Mouse (Mus musculus) macrophage (primary cell): ENCODE measurements around the gene Cobl. TPM values are rescaled to one million over a fixed set of nuclear protein-coding genes. Genes with fewer than 3 reads are reported as not detected.

Source experiments
- H3K27ac ChIP-seq: fragments of 350-480 bp; formaldehyde crosslinking; 2 replicates; pipeline ENCODE4 v1.9.0; 2021
- H3K36me3 ChIP-seq: fragments of 350-480 bp; formaldehyde crosslinking; 2 replicates; pipeline ENCODE4 v1.9.0; 2021; ENCODE audit errors: inconsistent target
- H3K4me3 ChIP-seq: fragments of 350-480 bp; formaldehyde crosslinking; 2 replicates; pipeline ENCODE4 v1.9.0; 2021; ENCODE audit errors: inconsistent target
- H3K79me2 ChIP-seq: fragments of 350-480 bp; formaldehyde crosslinking; 2 replicates; pipeline ENCODE4 v1.9.0; 2021; ENCODE audit errors: inconsistent target
- WGBS: methylation state at CpG from one replicate; pipeline ENCODE4 v1.1.7; 2026; ENCODE audit warnings: inconsistent platforms; ENCODE audit not compliant: missing documents; 5-methylcytosine and 5-hydroxymethylcytosine counted together
- polyA plus RNA-seq: library from polyadenylated mRNA; stranded (reverse); fragments of 250-400 nt; gene quantifications from 3 replicates; pipeline ENCODE4 v1.2.4, GENCODE M21; 2018; ENCODE audit warnings: inconsistent platforms

The Cobl gene
- polyA plus RNA-seq, 1 experiment from 2014 or later, result not detected

DNA sequence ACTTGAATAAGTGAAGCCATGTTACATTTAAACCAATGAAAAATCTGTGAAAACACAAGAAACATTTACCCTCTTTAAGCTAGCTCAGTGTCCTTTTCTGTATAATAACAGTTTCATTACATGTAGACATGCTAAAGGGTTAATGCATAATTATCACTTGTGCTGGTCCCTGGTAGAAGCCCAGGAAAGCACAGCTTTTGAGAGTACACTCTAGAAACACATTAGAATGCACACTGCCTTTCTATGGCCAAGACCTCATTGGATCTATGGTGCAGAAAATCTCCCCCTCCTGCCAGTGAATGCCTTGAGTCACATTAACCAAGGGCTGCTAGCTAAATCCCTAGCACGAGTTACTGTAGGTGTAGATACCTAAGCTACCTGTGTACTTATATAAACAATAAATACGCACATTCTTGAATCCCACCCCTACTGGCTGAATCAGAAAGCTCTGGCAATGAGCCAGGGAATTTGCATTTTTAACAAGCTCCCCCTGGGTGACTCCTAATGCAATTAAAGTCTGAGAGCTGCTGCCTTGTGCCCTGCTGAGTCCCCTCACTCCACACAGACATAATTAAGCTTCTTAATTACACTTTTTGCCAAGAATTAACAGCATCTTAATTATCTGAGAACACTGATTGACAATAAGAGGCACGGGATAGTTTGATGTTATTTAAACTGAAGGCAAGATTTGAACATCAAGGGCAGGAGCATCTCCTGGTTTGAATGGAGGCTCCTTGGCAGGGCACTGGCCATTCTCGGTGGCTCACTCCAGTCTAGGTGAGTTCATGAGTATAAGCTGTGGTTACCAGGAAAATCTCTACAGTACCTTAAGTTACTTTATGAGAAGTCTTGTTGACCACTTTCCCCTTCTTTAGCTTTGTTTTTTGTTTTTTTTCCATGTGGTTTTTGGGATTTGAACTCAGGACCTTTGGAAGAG lies 244.9 kb downstream of the Cobl start:
- H3K36me3 ChIP-seq, result no peaks in the 10 kb centered on the region
- H3K4me3 ChIP-seq, result no peak overlapping the region
- no peaks in the 10 kb centered on the region for H3K79me2 ChIP-seq
- WGBS, result 85% methylated on average over 4 of the region's 4 CpGs
- H3K27ac ChIP-seq, result no peak overlapping the region

DNA sequence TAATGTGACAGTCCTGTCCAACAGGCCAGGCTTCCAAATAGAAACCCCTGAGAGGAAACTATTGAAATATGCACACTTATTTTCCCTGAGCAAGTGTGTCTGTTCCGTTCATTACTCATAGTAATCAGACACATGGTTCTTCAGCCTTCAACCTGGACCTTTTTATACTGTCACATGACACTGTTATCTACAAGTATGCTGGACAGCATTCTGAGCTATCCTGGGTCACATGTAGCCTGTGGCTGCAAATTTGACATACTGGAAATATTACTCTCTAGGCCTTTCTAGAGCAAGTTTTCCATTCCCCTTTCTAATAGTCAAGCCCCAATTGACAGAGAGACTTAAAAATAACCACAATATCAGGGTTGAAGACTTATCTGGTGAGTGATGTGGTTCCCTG lies 247.9 kb downstream of the Cobl start:
- Histone ChIP-seq H3K36me3 (no peaks in the 10 kb centered on the region), H3K79me2 (no peaks in the 10 kb centered on the region), H3K4me3 (no peak overlapping the region), H3K27ac (no peak overlapping the region)
- 81% methylated on average over 1 of the region's 1 CpGs for WGBS

DNA sequence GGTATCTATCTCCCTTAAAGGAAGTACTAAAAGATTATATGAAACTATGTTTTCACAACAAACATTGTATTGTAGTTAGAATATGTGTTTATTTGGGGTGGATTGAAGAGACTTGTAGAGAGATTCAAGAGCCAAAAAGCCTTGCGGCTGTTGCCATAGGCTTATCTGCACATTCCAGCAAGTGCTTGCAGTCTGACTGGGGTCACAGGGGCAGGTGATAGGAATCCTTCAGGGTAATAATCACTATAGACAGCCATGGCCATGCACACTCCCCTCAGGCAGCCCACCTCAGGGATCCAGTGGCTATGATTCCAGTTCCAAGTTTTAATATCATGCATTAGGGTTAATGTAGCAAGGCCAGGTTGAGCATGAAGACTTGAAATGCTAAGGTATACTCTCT lies 249.2 kb downstream of the Cobl start:
- WGBS, result 86% methylated on average over 1 of the region's 1 CpGs
- no peaks in the 10 kb centered on the region for H3K36me3 ChIP-seq
- no peak overlapping the region for H3K4me3 ChIP-seq
- no peak overlapping the region for H3K27ac ChIP-seq
- no peaks in the 10 kb centered on the region for H3K79me2 ChIP-seq

DNA sequence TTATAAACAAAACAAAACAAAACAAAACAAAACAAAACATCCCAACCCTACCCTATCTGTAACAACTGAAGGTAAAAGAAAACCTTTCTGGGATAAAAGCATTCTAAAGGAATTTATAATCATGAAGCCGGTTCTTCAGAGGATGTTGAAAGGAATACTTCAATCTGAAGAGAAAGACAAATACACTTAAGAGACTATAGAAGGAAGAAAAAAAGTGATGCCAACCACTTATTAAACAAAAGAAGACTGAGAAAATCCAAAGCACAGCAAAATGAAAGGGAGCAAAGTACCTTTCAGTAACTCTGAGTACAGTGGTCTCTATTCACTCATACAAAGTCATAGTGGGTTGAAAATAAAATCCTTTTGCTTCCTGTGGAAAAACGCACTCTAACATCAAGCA lies 256.2 kb downstream of the Cobl start:
- no peak overlapping the region for H3K4me3 ChIP-seq
- no peaks in the 10 kb centered on the region for H3K36me3 ChIP-seq
- no peaks in the 10 kb centered on the region for H3K79me2 ChIP-seq
- WGBS, result 78% methylated on average over 2 of the region's 2 CpGs
- no peak overlapping the region for H3K27ac ChIP-seq

DNA sequence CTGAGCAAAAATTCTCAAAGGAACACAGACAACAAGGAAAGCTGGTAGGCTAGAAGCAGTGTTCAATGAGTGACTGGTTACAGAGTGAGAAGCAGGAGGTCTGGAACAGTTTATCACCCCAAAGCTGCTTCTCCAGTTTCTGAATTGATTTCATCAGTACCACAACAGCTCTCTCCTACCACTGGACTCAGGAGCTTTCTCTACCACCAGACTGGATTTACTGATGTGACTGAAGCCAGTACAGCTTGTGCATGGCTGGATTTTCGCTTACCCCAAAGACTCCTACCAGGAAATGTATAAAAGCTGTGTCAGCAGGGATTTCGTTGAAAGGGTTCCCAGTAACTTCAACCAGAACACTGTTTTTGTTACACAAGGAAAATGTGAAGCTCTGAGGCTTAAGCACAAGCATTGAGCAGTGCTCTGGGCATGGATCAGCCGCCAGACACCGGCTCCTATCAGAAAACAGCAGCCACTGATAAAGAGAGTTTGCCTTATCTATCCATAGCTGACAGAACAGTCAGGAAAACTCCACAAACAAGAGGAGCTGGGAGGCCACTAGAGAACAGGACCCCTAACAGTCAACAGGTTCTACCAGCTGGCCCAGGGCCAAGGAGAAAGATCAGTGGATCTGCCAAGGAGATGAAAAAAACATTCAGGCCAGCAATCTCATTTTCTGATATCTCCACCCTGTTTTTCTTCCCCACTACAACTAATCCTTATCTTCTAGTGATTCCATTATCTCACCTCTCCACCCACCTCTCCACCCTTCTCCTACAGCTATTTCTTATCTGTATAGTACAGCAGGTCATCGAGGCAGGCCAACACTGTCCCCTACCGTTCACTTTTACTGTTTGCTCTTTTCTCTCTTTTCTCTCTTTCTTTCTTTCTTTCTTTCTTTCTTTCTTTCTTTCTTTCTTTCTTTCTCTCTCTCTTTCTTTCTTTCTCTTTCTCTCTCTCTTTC lies 259.3 kb downstream of the Cobl start:
- WGBS, result 78% methylated on average over 6 of the region's 6 CpGs
- H3K36me3 ChIP-seq, result no peaks in the 10 kb centered on the region
- H3K27ac ChIP-seq, result no peak overlapping the region
- H3K4me3 ChIP-seq, result no peak overlapping the region
- no peaks in the 10 kb centered on the region for H3K79me2 ChIP-seq

DNA sequence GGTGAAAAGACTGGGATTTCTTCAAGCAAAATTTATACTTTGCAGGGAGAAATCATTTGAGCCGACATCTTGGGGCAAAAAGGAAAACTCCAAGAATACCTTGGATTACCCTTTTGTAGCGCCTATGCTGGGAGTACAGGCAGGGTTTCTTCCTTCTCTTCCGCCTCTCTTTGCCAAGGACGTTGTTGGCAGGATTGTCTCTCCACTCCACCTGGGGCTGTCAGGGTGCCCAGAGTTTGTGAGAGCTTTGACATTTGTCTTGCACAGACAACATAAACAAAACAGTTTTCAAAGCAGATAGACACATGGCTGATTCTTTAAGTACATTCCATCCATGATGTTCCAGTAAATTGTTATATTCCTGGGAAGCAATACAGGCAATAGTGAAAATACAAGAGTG lies 265.3 kb downstream of the Cobl start:
- Histone ChIP-seq H3K4me3 (no peak overlapping the region), H3K79me2 (no peaks in the 10 kb centered on the region), H3K36me3 (no peaks in the 10 kb centered on the region), H3K27ac (no peak overlapping the region)
- WGBS, result 84% methylated on average over 4 of the region's 4 CpGs

DNA sequence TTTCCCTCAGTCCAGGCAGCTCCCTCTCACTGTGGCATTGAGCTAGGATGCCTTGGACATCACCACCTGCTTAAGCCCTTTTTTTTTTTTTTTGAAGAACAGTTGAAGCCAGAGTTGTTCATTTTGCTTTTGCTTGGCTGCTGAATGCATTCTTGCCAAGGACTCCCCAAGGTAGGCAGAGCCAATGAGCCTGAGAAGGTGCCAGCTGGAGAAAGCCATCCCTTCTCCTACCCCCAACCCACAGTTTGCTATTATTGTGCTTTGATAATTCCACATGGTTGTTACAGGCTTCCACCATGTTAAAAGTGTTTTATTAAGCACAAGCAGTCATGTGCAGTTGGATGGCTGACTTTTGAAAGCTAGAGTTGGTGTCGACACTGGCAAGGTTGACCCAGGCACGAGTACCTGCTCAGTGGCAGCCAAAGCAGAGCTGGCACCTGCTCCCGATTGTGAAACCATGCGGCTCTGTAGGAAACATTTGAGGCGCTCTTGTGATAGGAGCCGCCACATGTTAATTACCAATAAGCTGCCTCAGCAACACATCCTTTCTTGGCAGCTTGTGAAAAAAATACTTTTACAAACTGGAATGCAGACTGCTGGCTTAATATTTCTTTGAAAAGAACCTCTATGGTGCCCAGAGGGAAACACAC lies 265.9 kb downstream of the Cobl start:
- Histone ChIP-seq H3K79me2 (no peaks in the 10 kb centered on the region), H3K4me3 (no peak overlapping the region), H3K27ac (no peak overlapping the region), H3K36me3 (no peaks in the 10 kb centered on the region)
- 94% methylated on average over 6 of the region's 6 CpGs for WGBS

DNA sequence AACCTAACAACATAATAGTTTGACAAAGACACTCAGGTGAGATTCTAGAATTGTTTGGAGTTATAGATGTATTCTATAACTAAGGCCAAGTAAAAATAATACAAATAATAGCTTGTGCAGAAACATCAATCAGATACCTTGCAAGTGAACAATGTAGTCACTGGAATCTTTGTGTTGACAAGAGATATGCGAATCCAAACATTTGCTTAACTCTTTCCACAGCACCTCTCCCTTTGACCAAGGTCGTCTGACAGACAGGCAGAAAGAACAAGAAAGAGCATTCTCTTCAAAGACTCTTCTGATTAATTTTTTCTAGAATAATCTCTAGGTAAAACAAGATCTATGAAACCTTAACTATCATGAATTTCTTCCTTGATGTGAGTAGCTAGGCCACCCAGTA lies 266.7 kb downstream of the Cobl start:
- WGBS, result 80% methylated on average over 2 of the region's 2 CpGs
- no peaks in the 10 kb centered on the region for H3K36me3 ChIP-seq
- no peak overlapping the region for H3K4me3 ChIP-seq
- H3K27ac ChIP-seq, result no peak overlapping the region
- no peaks in the 10 kb centered on the region for H3K79me2 ChIP-seq

DNA sequence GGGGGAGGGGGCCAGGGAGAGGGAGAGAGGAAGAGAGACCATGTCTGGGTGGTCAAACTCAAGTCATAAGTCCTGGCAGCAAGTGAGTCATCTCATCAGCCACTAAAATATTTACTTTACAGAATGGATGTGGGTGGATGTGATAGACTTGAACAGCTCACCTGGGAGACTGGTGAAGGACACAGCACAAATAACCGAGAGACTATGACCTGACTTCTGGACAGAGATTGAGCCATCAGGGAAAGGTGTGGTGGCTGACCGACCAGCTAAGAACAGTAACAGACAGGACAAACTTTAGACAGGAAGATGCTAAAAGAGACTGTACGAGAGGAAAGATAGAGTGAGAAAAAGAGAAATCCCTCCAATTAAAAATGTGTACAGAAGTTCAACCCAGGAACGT lies 267.2 kb downstream of the Cobl start:
- Histone ChIP-seq H3K79me2 (no peaks in the 10 kb centered on the region), H3K36me3 (no peaks in the 10 kb centered on the region), H3K4me3 (no peak overlapping the region), H3K27ac (no peak overlapping the region)
- WGBS, result 78% methylated on average over 4 of the region's 4 CpGs

DNA sequence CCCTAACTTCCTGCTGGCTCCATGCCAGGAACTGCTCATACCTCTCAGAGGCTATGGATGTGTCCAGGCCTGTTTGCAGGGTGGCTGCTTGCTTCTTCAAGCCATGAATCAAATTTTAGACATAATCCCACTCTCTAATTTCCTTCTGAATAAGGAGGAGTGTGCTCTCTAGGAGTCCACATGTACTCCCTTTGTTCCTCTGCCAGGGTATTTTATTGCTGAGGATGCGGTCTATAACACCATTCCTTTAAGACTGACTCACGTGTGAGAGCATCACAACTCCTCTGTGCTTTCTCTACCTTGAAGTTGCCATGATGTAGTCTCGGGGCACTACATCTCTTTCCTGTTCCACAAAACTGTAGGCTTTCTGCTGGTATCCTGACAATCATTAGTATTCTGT lies 269.4 kb downstream of the Cobl start:
- no peaks in the 10 kb centered on the region for H3K36me3 ChIP-seq
- WGBS, result 76% methylated on average over 3 of the region's 3 CpGs
- H3K4me3 ChIP-seq, result no peak overlapping the region
- no peak overlapping the region for H3K27ac ChIP-seq
- no peaks in the 10 kb centered on the region for H3K79me2 ChIP-seq

DNA sequence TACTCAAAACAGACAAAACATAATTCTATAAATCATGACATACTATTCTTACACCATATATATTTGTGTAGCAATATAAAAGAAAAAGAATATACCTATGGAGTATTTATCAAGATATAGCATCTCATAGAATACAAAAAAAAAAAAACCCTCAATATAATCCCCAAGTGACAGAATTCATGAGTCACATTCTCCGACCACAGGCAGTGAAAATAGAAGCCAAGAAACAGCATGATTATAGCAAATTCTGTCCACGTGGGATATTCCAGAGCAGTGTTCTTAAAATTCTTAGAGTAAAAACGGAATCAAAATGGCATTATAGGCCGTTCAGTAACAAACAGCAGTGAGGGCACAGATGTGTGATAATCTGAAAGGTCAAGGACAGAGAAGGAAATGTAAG lies 271.4 kb downstream of the Cobl start:
- no peak overlapping the region for H3K27ac ChIP-seq
- no peak overlapping the region for H3K4me3 ChIP-seq
- 91% methylated on average over 4 of the region's 4 CpGs for WGBS
- H3K36me3 ChIP-seq, result no peaks in the 10 kb centered on the region
- no peaks in the 10 kb centered on the region for H3K79me2 ChIP-seq

DNA sequence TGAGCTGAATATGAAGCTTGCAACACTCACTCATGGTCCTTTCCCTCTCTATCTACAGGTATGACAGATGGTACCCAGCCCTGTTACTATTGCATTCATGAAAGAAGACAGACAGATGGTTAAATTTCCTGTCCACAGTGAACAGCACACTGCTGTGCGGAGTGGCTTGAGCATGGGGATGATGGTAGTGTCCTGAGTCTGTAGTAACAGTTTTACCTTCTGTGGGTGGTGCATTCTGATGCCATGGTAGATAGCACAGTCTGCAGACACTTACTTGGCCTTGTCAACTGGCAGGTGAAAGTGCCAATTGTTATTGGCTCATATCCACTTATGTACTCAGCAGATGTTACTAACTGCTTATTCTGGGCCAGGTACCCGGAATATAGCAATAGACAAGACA lies 273.4 kb downstream of the Cobl start:
- H3K79me2 ChIP-seq, result no peaks in the 10 kb centered on the region
- WGBS, result 72% methylated on average over 2 of the region's 2 CpGs
- H3K4me3 ChIP-seq, result no peak overlapping the region
- no peaks in the 10 kb centered on the region for H3K36me3 ChIP-seq
- H3K27ac ChIP-seq, result no peak overlapping the region

DNA sequence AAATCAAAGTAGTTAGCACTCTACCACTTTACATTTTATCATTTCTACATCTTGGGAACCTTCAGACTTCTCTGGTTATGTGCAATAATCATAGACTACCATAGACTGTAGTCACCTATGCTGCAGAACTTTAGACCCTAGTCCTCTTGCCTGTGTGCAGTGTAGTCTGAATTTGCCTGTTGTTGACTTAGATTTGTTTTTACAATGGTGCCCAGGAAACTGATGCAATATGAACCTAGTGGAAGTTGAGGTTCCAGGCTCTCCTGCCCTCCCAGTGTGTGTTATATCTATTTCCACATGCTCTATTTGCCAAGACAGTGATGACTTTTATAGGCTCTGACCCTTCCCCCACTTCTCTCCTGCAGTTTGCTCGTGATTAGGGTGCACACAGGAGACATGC lies 274.3 kb downstream of the Cobl start:
- no peak overlapping the region for H3K27ac ChIP-seq
- WGBS, result 67% methylated on average over 1 of the region's 1 CpGs
- H3K79me2 ChIP-seq, result no peaks in the 10 kb centered on the region
- no peaks in the 10 kb centered on the region for H3K36me3 ChIP-seq
- H3K4me3 ChIP-seq, result no peak overlapping the region
